Mouse (Mus musculus): ENCODE measurements at regions not wholly inside any gene's neighbourhood (a gene's known extent, or its start where the extent isn't known, plus 50 kb on each side); places are given as distances from the start of the nearest gene placed in this dataset.

- TF ChIP-seq POLR2A (IDR thresholded peaks at IDR 0.05; ENCODE audit: borderline replicate concordance, control insufficient read depth, low read depth, low read length) (no peak), CTCF (IDR thresholded peaks at IDR 0.05; ENCODE audit: control insufficient read depth, insufficient read depth, low read length) (no peak)
Observed at GRCm38 (mm10) chr15:36371382-36371781, 636.2 kb downstream of the Zfp706 start.

Data from bone marrow, adult 2 months (tissue).